Mouse (Mus musculus) brain, embryonic 14.5 days (tissue): Measurements from ENCODE around the gene Klf16.

ENCODE experiments used
- CTCF ChIP-seq: fragments of 200-500 bp; IDR thresholded peaks from 2 replicates; pipeline ENCODE4 v1.5.1; 2012; ENCODE audit warnings: inconsistent platforms, mild to moderate bottlenecking, moderate library complexity, borderline replicate concordance; ENCODE audit not compliant: insufficient read depth, insufficient read length; ENCODE audit errors: extremely low read depth
- POLR2A ChIP-seq: fragments of 200-500 bp; IDR thresholded peaks from 2 replicates; pipeline ENCODE4 v1.6.1; 2012; ENCODE audit warnings: mild to moderate bottlenecking, inconsistent platforms, borderline replicate concordance; ENCODE audit not compliant: poor library complexity, insufficient read depth, insufficient read length, severe bottlenecking; ENCODE audit errors: extremely low read depth

GRCm38 (mm10) chr10:80539493-80539892, 37.6 kb downstream of the Klf16 start:
- TF ChIP-seq POLR2A = no peak
- no peak for TF ChIP-seq CTCF
